Mouse (Mus musculus): ENCODE data around the gene Pcnx.
"Not testable (repeated sequence)": the region's sequence is repeated elsewhere in the genome, so short reads cannot be mapped to it uniquely, and the experiment has no call there.

Pcnx gene

DNA sequence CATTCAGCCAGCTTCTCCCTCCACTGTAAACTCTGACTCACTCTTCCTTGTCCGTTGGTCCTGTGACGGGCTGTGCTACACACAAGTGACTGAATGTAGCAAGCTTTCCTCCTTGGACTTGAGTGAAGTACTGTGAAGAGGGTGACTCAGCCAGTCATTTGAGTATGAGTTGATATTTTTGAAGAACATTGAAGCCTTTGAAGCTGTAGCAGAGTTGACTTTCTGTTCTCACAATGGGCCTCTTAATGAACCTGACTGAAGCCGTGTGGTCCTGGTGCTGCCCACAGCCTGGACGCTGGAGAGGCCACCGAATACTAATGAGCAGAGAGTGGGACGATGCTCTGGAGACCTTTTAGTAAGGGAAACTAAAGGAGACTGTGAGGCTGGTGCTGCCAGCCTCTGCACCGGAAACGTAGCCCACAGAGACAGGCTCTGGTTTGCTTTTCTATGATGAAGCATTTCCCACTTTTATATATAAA lies 112.1 kb downstream of the Pcnx start:
- DNase-seq, result no peak

DNA sequence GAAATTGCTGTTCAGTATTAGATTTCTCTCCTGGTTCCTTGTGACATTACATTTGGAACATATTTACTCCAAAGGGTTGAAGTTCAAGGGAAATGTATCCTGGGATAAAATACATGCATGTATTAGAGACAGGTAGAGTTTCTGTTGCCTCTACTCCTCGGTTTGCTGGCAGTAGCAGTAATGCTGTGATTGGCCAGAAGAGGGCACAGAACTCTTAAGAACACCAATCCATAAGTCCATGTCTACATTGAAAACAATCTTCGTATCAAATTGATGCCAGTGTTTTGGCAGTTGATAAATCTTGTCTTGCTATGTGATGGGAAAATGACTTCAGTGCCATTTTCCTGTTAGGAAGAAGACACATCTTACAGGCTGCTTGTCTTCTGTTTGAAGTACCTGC lies 115.0 kb downstream of the Pcnx start:
- peak; percentile 31 to 44 for DNase-seq

DNA sequence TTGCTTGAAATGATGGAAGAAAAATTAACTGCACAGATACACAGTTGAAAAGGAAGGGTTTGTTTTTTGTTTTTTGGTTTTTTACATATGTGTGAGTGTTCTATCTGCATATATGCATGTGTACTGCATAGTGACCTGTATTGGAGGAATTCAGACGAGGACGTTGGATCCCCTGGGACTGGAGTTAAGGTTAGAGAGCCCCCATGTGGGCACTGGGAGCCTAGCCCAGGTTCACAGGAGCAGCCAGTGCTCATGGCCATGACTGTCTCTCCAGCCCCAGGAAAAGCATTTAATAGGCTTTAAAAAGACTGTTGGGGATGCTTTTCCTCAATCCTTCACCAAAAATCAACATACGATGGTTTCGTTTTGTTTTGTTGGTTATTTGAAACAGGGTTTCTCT lies 117.5 kb downstream of the Pcnx start:
- DNase-seq, result no peak

DNA sequence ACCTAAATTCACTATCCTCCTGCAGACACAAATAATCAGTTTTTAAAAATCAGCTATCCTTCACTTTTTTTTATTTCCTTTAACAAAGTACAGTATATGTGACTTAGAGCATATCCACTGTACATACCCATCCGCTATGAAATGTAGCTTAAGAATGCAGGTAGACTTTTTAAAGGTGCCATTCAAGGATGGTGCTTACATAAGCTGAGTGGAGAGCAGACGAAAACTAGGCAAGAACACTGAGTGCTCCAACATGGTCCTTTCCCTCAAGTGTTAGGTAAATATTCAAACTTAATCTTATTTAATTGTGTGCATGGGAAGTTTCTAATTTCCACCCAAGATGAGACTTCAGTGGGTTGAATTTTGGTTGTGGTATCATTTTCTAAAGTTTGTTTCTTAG lies 119.5 kb downstream of the Pcnx start:
- DNase-seq, result no peak

DNA sequence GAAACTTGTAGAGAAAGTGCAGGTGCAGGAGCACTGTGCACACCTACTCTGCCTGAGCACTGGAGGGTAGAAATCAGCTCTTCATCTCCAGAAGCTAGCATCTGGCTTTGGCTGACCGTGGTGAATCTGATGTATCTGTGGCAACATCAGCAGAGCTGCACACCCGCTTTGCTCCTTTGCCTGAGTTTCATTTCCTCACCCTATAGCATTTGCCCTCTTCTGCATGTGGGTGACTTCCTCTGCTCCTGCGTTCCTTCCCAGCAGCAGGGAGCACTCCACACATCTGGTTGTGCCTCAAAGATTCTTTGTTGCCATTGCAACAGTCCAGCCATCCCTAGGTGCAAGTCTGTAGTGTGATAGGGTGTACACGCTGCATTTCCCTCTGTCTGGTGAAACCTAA lies 132.3 kb downstream of the Pcnx start:
- DNase-seq, result no peak

DNA sequence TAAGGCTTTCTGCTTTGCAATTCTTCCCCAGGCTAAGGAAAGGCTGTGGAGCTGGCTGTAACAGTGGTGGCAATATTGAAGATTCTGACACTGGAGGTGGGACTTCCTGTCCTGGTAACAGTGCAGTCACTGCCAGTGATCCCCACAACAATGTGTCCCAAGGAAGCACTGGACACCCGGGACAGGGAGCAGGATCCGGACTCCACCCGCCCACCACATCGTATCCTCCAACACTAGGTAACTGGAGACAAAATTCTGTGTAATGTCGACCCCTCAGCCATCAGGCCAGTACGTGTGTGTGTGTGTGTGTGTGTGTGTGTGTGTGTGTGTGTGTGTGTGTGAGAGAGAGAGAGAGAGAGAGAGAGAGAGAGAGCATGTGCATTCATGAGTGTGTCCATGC lies 133.2 kb downstream of the Pcnx start:
- no peak for DNase-seq

DNA sequence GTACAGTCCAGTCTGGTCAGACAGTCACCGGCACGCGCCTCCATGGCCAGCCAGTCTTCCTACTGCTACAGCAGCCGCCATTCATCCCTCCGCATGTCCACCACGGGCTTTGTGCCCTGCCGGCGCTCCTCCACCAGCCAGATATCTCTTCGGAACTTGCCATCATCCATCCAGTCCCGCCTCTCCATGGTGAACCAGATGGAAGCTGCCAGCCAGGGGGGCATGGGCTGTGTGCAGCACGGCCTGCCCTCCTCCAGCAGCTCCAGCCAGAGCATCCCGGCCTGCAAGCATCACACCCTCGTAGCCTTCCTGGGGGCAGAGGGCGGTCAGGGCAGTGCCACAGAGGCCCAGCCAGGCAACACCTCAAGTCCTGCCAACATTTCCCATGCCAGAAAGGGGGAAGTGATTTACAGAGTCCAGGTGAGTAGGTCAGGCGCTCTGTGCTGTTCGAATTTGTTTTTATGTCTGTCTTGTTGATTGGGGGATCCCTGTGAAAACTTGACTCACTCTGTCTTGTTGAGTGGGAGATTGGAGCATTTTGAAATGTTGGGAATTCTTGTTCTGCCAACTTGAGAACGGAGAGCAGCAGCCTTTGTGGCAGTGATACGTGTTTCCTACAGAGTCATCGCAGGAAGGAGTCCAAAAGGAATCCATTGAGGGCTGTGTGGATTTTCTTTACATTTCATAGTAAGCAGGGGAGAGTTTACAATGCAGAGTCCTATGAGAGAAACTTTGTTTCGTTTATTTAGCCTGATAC lies 135.3 kb downstream of the Pcnx start:
- DNase-seq, result peak; percentile 43 to 52

DNA sequence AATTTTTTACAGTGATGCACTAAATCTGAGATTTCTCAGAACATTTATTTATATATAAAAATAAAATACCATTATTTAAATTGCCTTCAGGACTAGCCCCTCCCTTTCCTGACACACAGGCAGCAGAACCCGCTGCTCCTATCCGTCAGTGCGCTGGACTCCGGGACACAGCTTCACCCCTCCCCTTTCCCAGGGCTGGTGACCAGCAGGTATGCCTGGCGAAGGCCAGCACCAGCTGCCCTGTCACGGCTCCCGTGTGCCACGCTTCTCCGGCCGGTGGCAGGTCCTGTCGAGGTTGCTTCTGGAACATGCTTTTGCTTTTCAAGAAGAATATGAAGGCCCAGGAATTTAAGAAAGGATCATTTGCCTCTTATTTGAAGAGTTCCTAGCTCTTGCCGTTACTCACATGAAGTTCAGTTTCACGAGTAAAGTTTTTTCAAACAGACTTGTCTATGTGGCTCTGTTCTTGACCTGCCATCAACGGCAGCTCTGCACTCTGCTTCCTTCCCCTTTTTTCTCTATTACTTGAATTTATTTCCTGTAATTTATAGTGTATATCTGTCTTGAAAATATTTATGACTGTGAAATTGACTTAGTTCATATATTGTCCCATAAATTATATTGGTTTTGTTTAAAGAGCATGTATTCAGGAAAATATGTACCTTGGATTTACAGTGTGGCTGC lies 137.0 kb downstream of the Pcnx start:
- peak; percentile 28 to 38 for DNase-seq

DNA sequence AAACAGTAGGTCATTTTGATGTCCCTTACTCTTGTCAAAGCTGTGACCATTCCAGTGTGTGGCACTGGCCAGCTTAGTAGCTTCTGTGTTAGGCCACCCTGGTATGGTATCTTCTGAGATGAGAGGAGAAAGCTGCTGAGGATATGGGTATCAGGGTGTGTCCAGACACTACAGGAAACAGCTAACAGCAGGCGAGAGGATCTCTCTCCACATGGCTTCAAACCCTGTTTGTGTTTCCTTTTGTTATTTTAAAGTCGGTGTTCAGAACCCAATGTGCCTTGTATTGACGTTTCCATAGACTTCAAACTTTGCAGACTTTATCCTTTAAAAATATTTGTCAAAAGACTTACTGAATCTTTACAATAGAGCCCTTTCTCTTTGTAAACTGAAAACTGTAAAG lies 137.7 kb downstream of the Pcnx start:
- no peak for DNase-seq

DNA sequence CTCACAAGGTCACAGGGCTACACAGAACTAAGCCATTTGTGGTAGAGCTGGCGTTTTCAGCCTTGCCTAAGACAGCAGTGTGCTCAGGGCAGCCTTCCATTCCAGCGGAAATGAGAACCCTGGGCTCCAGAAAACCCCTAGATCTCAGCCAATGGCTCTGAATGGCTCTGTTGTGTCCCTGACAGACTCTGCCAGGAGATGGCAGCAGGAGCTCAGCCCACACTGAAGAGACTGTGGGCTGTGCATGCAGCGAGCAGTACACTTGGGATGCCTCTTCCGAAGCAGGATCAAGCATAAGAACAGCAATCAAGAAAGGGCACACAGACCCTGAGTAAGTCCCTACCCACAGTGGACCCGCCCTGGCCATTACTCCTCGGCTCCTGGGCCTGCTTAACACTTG lies 142.9 kb downstream of the Pcnx start:
- not testable (repeated sequence) for DNase-seq

DNA sequence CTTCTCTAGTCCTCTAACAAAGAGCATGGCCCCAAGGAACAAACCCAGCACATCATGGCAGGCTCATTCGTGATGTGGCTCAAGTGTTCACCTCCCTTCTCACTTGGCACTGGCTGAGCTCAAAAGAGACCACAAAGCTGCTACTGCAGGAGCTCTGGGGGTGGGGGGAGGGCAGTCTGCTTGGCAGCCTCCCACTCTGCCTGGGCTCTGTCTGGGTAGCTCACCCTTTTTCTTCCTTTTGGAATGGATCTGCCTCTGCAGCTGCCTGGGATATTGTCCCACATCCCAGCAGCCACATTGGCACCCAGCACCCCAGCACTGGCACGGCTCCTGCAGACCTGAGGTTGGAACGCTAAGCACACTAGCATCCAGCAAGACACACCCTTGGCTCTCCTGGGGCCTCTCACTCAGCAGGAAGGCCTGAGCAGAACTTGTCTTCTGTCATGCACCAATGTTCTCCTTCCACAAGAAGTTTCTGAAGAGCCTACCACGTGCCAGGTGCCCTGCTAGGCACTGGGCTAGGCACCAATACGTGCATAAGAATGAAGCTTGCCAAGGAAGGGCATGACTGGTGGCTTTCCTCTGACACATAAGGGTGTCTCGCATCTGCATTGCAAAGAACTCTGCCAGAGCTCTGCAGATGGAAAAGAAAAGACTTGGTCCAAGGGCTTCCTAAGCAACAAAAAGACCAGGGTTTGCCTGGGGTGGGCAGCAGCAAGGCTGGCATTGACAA lies 166.2 kb downstream of the Pcnx start:
- DNase-seq, result not testable (repeated sequence)

DNA sequence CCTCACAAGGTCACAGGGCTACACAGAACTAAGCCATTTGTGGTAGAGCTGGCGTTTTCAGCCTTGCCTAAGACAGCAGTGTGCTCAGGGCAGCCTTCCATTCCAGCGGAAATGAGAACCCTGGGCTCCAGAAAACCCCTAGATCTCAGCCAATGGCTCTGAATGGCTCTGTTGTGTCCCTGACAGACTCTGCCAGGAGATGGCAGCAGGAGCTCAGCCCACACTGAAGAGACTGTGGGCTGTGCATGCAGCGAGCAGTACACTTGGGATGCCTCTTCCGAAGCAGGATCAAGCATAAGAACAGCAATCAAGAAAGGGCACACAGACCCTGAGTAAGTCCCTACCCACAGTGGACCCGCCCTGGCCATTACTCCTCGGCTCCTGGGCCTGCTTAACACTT lies 173.7 kb downstream of the Pcnx start:
- DNase-seq, result not testable (repeated sequence)

DNA sequence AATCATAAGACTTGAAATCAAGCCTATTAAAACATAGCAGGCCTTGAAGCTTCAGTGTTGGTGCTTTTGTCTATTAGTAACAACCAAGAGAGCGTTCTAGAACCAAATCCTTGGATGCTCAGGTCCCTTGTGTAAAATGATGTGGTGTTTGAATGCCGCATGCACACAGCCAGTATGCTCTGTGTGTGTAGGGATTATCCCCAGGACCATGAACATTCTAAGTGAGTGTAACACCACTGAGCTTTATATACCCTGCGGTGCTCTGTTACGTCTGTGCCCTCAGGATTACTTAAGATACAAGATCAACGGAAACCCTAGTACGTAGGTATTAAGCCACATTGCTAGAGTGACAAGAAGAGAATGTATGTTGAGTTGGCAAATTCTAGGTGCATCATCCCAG lies 174.2 kb downstream of the Pcnx start:
- not testable (repeated sequence) for DNase-seq

DNA sequence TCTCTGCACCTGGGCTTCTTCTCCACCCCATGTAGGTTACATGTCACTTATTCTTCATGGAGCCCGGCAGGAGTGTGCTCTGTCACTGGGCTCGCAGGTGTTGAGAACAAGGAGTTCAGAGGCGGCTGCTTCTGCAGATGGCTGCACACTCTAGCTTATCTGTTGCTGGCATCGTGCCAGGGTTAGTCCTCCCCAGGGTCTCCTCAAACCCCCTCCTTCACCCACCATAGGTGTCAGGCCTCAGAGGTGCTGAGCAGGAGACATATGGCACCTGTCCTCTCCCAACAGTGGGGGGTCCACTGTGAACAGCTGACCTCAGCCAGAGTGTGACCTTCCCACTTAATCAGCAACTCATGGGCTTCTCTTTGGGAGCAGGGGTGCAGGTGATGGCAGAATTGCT lies 184.3 kb downstream of the Pcnx start:
- not testable (repeated sequence) for DNase-seq
